Mouse (Mus musculus): ENCODE results near the gene Lif. TPM values are rescaled to one million over a fixed set of nuclear protein-coding genes. Genes with fewer than 3 reads are reported as not detected.

Gene Lif
- polyA plus RNA-seq, 1 experiment = 0.67 TPM

DNA sequence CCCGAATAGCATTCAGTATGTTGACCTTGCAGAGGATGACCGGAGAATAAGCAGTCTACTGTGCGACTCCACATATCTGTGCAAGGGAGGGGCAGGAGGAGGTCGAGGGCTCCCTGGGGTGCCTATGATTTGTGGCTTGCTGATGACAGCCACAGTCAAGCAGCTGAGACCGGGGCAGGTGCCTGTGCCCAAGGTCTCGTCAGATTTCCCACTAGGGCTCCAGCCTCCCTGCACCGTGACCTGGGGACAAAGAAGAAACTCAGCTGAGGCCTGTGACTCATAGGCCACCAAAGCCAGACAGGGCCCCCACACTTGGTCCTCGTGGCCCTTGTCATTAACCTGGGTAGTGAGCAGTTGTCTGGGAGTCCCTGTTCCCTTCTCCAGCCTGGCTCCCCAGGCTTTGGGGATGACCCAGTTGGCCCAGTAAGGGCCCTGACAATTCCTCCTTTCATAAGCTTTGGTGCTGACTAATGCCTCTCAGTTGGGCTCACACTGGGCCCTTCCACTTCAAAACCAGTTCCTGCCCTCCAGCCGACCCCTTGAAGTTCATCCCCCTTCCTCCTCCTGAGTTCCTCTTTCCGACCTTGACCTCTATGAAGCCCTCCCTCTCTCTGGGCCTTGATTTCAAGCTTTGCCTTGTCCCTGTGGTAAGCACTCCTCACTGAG is 39.4 kb downstream of the Lif start:
- Histone ChIP-seq H3K4me3 (ENCODE audit: insufficient read depth, low read depth, low read length) (no peak overlapping the region), H3K27me3 (replicated peaks; ENCODE audit: control insufficient read depth, insufficient read depth, low read length) (no peaks in the 10 kb centered on the region), H3K36me3 (ENCODE audit: control insufficient read depth, insufficient read depth, low read length) (no peaks in the 10 kb centered on the region), H3K27ac (ENCODE audit: insufficient read depth, low read depth, low read length) (no peak overlapping the region), H3K4me1 (ENCODE audit: control insufficient read depth, insufficient read depth, low read length) (peaks cover 21% of the 10 kb centered on the region)
- TF ChIP-seq POLR2A (IDR thresholded peaks at IDR 0.05; ENCODE audit: low read depth, low read length) = no peak
- TF ChIP-seq CTCF (conservative IDR thresholded peaks at IDR 0.05; ENCODE audit: insufficient read depth, insufficient read length, low read depth, low read length) = no peak
- no peak for DNase-seq
- 81% methylated on average over 10 of the region's 10 CpGs for WGBS

DNA sequence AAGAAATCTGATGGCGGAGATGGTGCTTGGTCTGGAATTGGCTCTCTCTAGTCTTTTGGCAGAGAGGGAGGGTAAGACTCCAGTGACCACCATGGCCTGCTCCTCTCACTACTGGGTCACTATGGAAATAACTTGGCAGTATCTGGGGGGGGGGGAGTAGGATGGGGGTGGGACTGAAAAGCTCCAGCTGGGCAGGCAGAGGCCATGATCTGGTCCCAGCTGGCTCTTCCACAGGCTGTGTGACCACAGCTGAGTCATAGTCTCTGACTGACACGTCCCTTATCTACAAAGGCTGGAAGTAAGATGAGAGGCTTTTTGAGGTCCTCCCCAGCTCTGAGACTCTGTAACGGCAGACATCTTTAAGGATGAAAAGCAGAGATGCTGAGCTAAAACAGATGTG is 40.4 kb downstream of the Lif start:
- TF ChIP-seq CTCF (conservative IDR thresholded peaks at IDR 0.05; ENCODE audit: insufficient read depth, insufficient read length, low read depth, low read length) (no peak), POLR2A (IDR thresholded peaks at IDR 0.05; ENCODE audit: low read depth, low read length) (no peak)
- Histone ChIP-seq H3K4me1 (ENCODE audit: control insufficient read depth, insufficient read depth, low read length) (peaks cover 21% of the 10 kb centered on the region), H3K27me3 (replicated peaks; ENCODE audit: control insufficient read depth, insufficient read depth, low read length) (no peaks in the 10 kb centered on the region), H3K36me3 (ENCODE audit: control insufficient read depth, insufficient read depth, low read length) (no peaks in the 10 kb centered on the region), H3K27ac (ENCODE audit: insufficient read depth, low read depth, low read length) (no peak overlapping the region), H3K4me3 (ENCODE audit: insufficient read depth, low read depth, low read length) (no peak overlapping the region)
- WGBS = 72% methylated on average over 3 of the region's 3 CpGs
- no peak for DNase-seq

DNA sequence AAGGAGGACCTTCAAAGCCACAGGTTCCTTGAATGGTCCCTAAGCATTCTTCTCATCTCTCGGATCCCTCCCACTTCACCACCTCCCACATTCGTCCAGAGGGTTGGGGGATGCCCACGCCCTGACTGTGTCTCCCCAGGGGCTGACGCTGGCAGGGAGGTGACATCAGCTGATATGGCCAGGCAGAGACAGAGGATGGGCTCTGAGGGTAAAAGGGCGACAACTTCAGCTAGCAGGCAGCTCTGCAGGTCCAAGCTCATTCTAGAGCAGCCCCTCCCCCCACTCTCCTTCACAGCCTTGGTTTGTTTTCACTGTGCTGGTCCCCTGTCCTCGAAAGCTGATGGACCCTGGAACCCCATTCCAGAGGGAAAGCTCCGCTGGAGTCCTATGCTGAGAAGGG is 41.3 kb downstream of the Lif start:
- WGBS = 51% methylated on average over 7 of the region's 7 CpGs
- Histone ChIP-seq H3K36me3 (ENCODE audit: control insufficient read depth, insufficient read depth, low read length) (no peaks in the 10 kb centered on the region), H3K4me1 (ENCODE audit: control insufficient read depth, insufficient read depth, low read length) (peaks cover 21% of the 10 kb centered on the region), H3K4me3 (ENCODE audit: insufficient read depth, low read depth, low read length) (no peak overlapping the region), H3K27me3 (replicated peaks; ENCODE audit: control insufficient read depth, insufficient read depth, low read length) (no peaks in the 10 kb centered on the region), H3K27ac (ENCODE audit: insufficient read depth, low read depth, low read length) (no peak overlapping the region)
- DNase-seq = no peak
- TF ChIP-seq CTCF (conservative IDR thresholded peaks at IDR 0.05; ENCODE audit: insufficient read depth, insufficient read length, low read depth, low read length) (no peak), POLR2A (IDR thresholded peaks at IDR 0.05; ENCODE audit: low read depth, low read length) (no peak)

DNA sequence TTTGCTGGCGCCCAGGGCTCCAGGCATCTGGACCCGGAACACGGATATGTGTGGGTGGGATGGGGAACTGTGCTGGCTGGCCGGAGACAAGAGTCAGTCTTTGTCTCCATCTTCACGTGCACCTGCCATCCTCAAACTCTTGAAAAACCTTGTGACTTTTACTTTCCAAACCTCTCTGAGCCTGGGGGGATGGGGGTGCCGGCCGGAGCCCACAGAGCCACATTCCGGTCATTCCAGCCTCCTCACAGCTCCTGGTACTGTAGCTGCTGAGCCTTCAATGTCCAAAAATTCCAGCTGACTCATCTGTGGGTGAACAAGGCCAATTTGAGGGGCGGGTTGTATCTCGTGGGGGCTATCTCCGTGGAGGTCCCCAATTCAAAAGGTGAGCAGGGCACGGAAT is 41.8 kb downstream of the Lif start:
- H3K36me3 ChIP-seq (ENCODE audit: control insufficient read depth, insufficient read depth, low read length) = no peaks in the 10 kb centered on the region
- no peak overlapping the region for H3K4me3 ChIP-seq (ENCODE audit: insufficient read depth, low read depth, low read length)
- H3K4me1 ChIP-seq (ENCODE audit: control insufficient read depth, insufficient read depth, low read length) = peaks cover 21% of the 10 kb centered on the region
- DNase-seq = peak; percentile 61
- H3K27me3 ChIP-seq (replicated peaks; ENCODE audit: control insufficient read depth, insufficient read depth, low read length) = no peaks in the 10 kb centered on the region
- H3K27ac ChIP-seq (ENCODE audit: insufficient read depth, low read depth, low read length) = no peak overlapping the region
- no peak for TF ChIP-seq POLR2A (IDR thresholded peaks at IDR 0.05; ENCODE audit: low read depth, low read length)
- TF ChIP-seq CTCF (conservative IDR thresholded peaks at IDR 0.05; ENCODE audit: insufficient read depth, insufficient read length, low read depth, low read length) = no peak
- 36% methylated on average over 12 of the region's 12 CpGs for WGBS

DNA sequence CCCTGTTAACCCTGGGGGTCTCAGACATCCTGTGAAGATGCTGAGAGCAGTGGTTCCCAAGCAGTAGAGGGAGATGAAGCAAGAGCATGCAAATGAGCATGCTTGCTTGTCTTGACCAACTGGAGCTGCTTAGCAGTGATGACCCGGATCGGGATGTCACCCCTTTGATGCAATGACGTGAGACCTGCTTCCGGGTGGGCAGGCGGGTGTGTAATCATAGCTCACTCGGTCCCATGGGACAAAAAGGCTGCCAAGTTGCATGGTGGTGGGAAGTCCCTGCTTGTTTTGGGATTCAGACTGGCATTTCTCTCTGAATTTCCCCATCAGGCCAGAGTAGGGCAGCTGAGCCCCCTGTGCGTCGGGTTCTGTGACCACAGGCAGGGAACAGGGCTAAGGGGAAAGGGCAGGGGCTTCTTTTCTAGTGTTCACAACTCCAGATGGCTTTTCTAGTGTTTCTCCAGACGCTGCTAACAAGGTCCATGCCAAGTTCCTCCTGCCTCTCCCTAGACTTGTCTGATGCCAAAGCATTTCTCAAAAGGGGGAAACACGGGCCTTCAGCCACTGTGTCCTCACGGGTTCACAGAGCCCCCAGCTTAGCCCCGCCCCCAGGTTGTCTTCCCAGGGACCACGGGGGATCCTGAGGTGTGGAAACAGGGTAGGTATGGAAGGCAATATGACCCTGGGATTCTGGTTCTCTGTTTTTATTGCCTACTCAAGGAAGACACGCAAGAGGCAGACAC is 42.5 kb downstream of the Lif start:
- Histone ChIP-seq H3K4me1 (ENCODE audit: control insufficient read depth, insufficient read depth, low read length) (peaks cover 16% of the 10 kb centered on the region), H3K36me3 (ENCODE audit: control insufficient read depth, insufficient read depth, low read length) (no peaks in the 10 kb centered on the region), H3K27me3 (replicated peaks; ENCODE audit: control insufficient read depth, insufficient read depth, low read length) (no peaks in the 10 kb centered on the region), H3K27ac (ENCODE audit: insufficient read depth, low read depth, low read length) (no peak overlapping the region), H3K4me3 (ENCODE audit: insufficient read depth, low read depth, low read length) (no peak overlapping the region)
- WGBS = 50% methylated on average over 14 of the region's 14 CpGs
- DNase-seq = peak; percentile 44
- TF ChIP-seq CTCF (conservative IDR thresholded peaks at IDR 0.05; ENCODE audit: insufficient read depth, insufficient read length, low read depth, low read length) (no peak), POLR2A (IDR thresholded peaks at IDR 0.05; ENCODE audit: low read depth, low read length) (no peak)

DNA sequence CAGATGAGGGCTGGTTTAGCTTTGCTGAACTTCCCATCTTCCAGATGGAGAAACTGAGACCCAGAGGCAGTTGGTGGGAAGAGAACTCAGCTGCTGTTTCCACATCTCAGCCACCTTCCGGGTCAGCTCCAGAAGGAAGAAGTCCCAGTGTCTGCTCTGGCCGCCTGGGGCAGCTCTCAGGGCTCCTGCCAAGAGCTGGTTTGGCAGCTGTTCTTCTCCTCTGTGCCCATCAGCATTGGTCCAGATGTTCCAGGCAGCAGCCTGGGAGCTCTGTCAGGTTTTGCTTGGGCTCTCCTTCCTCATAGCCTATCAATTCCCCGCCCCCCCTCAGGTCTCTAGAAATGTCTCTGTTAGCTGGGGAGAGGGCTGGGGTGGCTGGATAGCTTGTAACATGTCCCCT is 43.3 kb downstream of the Lif start:
- no peak overlapping the region for H3K27ac ChIP-seq (ENCODE audit: insufficient read depth, low read depth, low read length)
- H3K4me3 ChIP-seq (ENCODE audit: insufficient read depth, low read depth, low read length) = no peak overlapping the region
- 75% methylated on average over 3 of the region's 3 CpGs for WGBS
- no peaks in the 10 kb centered on the region for H3K27me3 ChIP-seq (replicated peaks; ENCODE audit: control insufficient read depth, insufficient read depth, low read length)
- no peak for DNase-seq
- no peaks in the 10 kb centered on the region for H3K36me3 ChIP-seq (ENCODE audit: control insufficient read depth, insufficient read depth, low read length)
- no peak for TF ChIP-seq POLR2A (IDR thresholded peaks at IDR 0.05; ENCODE audit: low read depth, low read length)
- no peak for TF ChIP-seq CTCF (conservative IDR thresholded peaks at IDR 0.05; ENCODE audit: insufficient read depth, insufficient read length, low read depth, low read length)
- peaks cover 11% of the 10 kb centered on the region for H3K4me1 ChIP-seq (ENCODE audit: control insufficient read depth, insufficient read depth, low read length)

DNA sequence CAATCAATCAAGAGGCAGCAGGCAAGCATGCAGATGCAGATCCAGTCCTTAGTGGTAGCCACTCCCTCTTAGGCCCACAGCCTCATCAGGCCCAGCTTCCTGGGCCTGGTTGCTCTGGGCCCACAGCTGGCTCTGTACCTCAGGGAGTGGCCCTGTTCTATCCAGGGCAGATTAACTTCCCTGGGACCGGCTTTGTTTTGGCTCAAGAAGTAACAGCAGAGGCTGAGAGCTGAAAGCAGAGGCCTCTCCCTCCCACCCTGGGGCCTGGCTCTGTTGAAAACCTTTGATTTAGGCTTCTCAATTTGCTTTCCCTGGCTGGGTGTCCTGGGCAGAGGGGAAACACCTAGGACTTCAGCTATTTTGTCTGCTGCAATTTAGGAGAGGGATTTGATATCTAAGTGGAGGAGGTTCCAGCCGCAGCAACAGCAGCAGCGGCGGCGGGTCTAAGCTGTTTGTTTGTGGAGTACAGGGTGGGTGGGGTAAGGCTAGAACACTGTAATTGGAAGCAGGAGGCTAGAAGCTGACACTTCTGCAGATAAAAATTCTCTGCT is 45.1 kb downstream of the Lif start:
- Histone ChIP-seq H3K27ac (ENCODE audit: insufficient read depth, low read depth, low read length) (no peak overlapping the region), H3K36me3 (ENCODE audit: control insufficient read depth, insufficient read depth, low read length) (no peaks in the 10 kb centered on the region), H3K4me3 (ENCODE audit: insufficient read depth, low read depth, low read length) (no peak overlapping the region), H3K4me1 (ENCODE audit: control insufficient read depth, insufficient read depth, low read length) (peaks cover 11% of the 10 kb centered on the region), H3K27me3 (replicated peaks; ENCODE audit: control insufficient read depth, insufficient read depth, low read length) (no peaks in the 10 kb centered on the region)
- DNase-seq = no peak
- 82% methylated on average over 5 of the region's 5 CpGs for WGBS
- TF ChIP-seq POLR2A (IDR thresholded peaks at IDR 0.05; ENCODE audit: low read depth, low read length) = no peak
- no peak for TF ChIP-seq CTCF (conservative IDR thresholded peaks at IDR 0.05; ENCODE audit: insufficient read depth, insufficient read length, low read depth, low read length)

Data from kidney, adult 2 months (tissue).